Mouse (Mus musculus) spleen, adult 12 weeks (tissue): ENCODE measurements around the gene Cd81.

Source experiments
- DNase-seq: peaks from one replicate; pipeline ENCODE4 v3.0.0; 2022; ENCODE audit warnings: low spot score

Gene Cd81

DNA sequence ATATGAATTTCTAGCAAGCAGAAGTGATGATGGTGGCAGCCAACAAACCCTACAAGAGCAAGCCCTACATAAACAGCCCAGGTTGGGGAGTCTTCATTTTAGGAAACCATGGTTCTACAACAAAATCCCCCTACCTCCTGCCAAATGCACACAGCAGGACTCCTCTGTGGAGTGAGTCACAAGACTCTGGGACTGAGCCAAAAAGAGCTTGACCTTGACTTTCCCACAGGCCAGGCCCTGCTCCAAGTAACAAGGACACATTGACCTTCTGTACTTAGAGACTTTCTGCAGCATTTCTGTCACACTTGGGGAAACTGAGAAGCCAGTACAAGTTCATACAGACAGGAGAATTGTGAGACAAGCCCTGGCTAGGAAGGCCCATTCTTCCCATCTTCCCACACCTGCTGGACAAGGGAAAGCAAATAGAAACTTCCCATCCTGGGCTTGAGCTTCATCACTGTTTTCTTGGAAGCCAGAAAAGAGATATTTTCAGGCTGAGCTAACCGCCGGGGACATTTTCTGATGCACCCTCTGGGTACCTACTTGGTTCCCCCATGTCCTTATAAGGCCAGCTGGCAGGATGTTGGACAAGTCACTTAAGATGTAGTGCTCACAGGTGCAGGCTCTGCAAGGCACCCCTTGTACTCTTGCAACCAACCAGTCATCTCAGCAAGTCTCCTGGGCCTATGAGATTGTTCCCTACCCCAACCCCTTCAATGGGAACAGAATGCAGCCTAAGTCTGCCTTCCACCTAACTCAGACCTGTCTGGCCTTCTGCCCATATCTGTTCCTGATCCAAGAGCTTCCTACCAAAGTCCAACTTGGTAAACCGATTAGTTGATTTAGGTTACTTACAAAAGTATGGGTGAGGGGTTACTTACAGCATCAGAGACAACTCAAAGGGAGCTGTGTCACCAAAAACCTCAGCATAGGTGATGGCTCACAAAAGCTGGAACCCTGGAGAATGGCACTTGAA is 2.4 kb upstream of the Cd81 start:
- no peak for DNase-seq

DNA sequence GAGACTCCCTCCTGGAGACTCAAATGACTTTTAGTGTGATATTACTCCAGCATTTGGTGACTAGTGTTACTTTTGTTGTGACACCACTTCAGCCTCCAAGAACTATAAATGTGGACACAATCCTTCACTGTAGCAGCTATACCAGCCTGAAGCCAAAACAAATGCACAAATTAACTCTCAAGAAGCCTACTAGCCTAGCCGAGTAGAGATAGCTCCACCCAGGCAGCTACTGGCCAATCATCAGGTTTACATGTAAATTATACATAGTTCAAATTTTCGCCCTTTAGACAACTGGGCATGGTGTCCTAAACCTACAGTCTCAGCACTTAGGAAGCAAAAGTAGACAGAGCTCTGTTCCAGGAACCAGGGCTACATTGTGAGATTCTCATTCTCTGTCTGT is 1.2 kb upstream of the Cd81 start:
- no peak for DNase-seq

DNA sequence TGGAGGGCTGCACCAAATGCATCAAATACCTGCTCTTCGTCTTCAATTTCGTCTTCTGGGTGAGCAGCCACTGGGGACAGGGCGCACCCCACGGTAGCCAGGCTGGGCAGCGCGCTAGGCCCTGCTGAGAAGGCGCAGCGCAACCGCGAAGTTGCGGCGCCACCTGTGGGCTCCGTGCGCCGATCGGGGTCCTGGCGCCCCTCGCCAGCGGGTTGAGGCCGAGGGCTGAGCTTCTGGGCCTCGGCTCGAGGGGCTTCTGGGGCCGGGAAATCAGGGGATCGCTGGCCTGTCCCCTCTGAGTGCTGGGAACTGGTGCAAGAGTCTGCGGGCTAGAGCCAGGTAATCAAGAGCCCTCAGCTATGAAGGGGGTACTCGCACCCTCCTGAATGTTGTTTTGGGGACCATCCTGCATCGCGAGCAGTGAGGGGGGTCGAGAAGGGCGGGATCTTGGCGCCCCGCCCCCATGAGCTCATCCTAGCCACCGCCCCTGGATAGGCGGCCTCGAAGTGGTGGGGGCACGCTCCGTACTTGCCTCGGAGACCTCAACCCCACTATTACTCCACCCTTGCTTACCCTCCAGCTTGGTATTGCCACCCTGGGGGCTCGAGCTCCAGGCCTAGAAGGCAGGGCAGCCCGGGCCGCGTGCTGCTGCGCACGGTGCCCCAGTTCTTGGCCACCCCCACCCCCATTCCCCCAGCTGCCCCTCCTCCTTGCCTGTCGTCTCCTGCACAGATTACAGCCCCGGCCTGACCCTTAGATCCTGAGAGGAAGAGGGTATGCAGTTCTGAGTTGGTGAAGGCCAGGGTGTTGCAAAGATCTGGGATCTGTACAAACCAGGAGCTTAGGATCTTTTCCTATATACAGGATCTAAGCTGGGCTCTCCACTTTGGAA is 715 bp downstream of the Cd81 start:
- DNase-seq, result no peak

- DNase-seq, result no peak
Measured at GRCm38 (mm10) chr7:143053961-143054611, 1.5 kb downstream of the Cd81 start.

DNA sequence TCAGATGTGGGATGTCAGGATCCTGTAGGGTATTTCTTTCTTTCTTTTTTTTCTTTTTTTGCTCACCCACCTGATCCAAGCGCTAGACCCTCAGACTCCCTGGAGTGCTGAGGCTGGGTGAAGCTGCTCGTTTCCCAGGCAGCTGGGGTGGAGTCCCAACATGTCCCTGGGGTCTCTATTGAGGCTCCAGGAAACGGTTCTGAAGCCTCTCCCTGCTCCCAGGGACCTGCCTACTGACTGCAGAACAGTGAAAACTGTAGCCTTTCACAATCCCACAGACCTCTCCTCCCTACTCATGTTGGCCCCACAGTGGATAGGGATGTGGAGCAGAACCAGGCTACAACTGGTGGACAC is 2.0 kb downstream of the Cd81 start:
- DNase-seq, result no peak

GRCm38 (mm10) chr7:143055001-143055400 is 2.5 kb downstream of the Cd81 start:
- DNase-seq, result no peak

DNA sequence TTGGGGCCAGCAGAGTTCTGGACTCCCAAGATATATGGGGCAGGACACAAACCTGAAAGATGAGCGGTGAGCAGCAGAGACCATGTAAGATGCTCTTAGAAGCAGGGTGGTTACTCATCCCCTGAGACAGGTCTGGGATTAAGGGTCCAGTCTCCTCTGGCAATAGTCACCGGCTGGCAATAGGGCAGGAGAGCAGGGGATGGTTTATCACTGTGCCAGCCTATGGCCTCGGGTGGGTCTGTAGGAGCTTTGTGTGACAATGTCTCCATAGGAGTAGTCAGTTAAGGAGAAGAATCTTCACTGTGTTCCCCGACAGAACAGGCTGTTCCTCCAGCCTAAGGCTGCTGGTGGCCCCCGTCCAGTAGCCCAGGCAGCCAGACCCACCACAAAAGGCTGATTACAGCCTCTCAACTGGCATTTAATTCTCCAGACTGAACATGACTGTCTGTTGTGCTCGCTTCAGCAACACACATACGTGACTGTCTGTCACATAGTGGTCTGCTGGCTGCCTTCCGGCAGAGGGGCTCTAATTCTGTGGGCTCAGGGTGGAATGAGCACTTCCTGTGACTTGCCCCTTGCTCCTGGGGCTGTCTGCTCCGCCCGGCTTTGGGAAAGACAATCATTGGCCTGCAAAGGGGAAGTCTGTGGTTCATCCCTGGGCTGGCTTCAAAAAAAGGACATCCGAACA is 3.1 kb downstream of the Cd81 start:
- DNase-seq, result no peak

- DNase-seq, result no peak
Measured at GRCm38 (mm10) chr7:143057023-143057422, 4.5 kb downstream of the Cd81 start.

DNA sequence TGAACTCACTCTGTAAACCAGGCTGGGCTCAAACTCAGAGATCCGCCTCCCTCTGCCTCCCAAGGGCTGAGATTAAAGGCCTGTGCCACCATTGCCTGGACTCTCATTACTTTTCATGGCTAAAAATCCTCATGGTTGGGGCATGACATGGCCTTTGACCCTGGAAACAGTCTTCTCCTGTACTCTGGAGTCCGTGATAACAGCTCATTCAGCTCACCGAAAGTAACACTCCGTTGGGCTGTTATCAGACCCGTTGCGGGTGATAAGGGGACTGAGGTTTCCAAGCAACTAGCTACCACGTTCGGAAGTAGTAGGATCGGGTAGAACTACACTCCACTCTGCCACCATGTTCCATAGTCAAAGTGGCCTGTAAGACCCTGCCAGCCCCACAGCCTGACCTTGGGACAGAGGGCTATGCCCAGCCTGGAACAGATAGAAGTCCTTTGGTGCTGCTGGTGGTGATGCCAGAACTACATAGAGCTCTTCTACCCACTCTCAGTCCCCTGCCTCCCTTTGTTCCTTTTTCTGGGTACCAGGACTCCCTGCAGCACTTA is 5.2 kb downstream of the Cd81 start:
- DNase-seq, result no peak

GRCm38 (mm10) chr7:143058221-143058697 is 5.7 kb downstream of the Cd81 start:
- DNase-seq, result no peak

DNA sequence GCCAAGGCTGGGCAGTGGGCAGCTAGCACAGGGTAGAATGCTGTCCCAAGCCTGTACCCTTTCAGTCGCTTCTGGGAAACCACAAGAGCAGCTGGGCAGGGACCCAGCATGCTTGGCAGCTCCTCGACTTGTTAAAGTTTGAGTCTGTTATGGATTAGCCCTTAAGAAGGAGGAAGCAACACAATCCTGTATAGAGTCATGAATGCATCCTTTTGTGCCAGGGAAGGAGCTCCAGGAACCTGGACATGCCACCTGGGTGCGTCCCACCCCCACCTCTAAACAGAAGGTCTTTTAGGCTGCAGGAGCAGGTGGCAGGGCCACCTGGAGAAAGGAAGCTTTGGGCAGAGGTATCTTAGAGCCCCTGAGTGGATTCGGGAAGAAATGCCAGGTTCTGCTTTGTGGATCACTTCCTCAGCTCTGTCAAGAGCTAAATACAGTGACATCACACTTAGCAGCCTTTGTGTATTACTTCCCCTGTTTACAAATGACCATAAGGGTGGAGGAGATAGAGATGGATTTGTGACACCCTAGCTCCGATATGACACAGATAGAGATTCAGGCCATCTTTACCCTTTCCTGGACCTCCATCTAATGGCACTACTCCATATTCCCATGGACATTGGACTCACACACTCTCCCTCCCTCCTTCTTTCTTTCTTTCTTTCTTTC is 6.8 kb downstream of the Cd81 start:
- DNase-seq, result no peak

DNA sequence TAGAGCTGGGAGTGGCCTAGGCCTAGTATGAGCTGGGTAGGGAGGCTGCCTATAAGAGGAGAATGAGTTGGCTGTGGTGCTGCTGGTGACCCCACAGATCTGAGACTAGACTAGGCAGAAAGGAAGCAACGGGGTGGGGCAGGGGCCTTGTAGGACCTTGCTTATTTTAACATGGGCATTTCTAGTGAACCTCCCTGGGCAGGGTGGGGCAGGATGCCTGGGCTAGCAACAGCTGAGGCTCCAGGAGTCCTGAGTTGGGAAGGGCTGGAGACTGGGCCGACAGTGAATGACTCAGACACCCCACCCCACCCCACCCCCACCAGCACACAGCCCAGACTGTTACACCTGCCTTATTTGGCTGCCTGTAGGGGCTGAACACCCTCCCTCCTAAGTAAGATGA is 10.2 kb downstream of the Cd81 start:
- DNase-seq, result no peak

DNA sequence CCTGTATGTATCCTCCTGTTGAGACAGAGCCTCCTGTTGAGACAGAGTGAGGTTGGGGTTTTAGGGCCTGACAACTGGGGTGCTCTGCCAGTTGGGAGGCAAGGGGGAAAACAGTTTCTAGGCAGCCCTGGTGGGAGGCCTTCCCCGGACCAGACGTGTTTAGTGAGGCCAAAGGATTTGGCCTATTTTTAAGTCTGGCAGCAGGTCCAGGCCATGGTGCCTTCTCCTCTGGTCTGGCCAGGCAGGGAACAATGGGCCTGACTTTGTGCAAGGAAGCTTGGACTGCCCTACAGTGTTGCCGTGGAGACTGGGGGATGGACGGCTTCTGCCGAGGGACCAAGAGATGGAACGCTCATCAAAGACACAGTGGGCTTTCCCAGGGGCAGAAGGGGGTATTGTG is 11.7 kb downstream of the Cd81 start:
- no peak for DNase-seq

DNA sequence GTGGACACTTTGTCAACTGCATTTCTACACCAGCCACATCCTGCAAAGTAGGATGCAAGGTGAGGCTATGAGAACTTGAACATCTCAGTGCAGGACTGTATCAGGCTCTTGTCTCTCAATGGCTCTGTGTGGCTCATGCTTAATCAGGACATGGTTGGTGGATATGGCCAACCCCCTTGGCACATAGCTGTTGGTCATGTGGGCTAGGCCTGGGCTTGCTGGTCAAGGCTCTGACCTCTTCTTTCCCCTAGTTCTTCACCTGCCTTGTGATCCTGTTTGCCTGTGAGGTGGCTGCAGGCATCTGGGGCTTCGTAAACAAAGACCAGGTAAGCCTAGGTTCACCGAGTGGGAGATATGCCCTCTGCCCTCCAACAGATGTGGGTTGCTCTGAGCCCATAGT is 13.2 kb downstream of the Cd81 start:
- no peak for DNase-seq

DNA sequence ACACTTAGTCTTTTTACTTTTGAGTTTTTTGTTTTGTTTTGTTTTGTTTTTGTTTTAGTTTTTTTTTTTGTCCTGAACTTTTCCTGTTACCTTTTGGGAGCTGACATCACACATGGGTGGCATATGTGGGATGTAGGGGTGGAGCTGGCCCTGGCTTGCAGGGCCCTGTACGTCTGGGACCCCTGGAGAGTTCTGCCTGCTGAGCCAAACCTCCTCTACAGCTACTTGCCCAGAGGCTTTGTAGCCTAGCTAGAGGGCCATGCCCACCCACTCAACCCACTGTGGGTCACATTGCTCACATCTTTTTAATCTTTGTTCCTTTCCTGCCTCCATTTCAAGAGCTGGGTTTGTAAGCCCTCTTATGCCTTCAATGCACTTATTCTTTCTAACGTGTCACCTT is 14.9 kb downstream of the Cd81 start:
- no peak for DNase-seq

DNA sequence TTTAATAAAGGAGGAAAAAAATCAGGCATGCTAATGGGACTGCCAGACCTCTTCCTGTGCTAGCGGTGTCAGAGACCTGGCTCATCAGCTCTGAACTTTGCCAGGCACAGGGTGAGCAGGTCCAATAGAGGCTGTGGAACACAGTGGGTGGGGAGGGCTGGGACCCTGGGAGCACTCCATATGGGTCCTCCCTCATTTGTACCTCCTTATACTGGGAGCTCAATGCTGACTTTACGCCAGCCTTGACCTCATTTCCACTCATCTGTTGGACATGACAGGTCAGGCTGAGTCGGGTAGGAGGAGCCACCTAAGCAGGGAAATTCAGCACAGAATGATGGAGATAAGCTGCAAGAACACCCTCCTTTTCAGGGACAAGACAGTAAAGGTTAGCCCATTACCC is 15.4 kb downstream of the Cd81 start:
- DNase-seq, result no peak

DNA sequence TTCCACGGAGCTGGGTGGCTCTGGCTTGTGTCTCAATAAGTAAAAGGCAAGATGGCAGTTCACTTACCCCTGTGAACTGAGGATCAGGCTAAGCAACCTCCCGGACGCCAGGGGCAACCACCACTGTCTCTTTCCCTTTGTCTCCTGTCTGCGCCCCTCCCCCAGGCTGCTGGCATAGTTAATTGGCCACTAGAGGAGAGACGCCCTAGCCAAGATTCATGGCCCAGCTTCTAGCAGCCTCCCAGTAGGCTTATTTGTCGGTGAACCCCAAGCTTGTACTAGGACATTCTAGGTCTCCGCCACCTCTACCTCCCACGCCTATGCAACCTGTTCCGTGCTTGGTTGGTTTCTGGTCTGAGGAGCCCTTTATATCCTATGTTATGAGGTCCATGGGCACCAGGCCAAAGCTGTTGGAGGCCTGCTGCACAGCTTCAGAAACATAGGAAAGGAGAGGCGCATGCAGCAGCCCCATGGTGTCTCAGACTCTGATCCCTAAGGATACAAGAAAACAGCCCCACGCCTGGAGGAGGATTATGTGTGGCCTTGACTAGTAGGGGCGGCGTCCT is 15.9 kb downstream of the Cd81 start:
- no peak for DNase-seq

DNA sequence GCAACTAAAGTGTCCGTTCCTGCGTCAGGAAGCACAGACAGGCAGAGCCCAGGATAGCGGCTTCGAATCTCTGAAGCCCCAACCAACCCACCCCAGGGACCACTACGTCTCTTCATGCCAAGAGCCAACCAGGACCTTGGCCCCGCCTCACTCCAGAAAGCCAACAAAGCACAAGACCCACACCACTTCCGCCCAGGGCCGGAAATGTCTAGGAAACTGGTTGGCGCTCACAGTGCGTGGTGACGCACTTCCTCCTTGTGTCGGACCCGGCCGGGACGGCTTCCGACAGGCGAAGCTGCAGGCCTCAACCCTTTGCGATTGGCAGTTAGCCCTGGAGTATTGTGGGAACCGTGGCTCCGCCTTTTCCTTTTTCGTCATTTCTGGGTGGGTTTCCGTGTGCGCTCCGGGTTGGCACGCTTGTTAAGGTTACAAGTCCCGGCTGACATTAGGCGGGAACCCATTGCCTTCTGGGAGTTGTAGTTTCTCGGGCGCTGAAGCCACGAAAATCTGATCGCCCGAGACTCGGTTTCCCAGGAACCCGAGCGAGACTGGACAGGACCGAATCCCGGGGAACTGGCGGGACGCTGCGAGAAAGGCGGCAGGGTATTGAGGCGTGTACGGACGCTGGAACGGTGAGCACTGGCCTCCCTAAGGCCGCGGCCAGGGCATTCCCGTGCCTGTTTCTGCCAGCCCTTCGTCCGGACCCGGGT is 16.5 kb downstream of the Cd81 start, which contains the start of gene Tssc4:
Gene Tssc4 (plus strand): TSS at position 368 of the 710 bp plus-strand sequence.
- DNase-seq, result peak; percentile 92

GRCm38 (mm10) chr7:143069751-143070400 is 17.3 kb downstream of the Cd81 start:
- DNase-seq, result no peak
